Mouse (Mus musculus): ENCODE measurements at regions not wholly inside any gene's neighbourhood (a gene's known extent, or its start where the extent isn't known, plus 50 kb on each side); places are given as distances from the start of the nearest gene placed in this dataset.

DNA sequence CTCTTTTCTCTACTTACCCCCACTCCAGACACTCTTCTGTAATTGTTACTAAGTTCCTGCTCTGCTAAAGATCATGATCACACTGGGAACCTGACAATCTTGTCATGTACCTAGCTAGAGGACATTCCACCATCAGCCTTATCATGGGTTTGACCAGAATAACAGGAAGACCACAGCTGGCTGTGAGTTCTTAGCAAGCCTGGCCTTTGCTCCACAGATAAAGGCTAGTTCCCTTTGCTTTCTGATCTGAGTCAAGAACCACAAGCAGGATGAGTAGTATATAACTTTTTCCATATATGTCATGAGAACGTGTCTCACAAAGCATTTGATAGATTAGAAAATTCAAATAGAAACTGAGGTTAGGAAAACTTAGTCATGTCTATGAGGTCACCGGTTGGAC is 266.1 kb downstream of the Mat2b start:
- dilution Hi-C loops (cut with MboI; ENCODE audit: extremely low pct_ligation_motif_present, extremely low pct_unique_long_range_greater_than_20kb, low sequenced_read_pairs) (no loop called here), in situ Hi-C loops (cut with MboI; ENCODE audit: low pct_ligation_motif_present, low pct_unique_long_range_greater_than_20kb, low sequenced_read_pairs) (loop anchor here (10.0 kb wide), 1 partner anchor 124 kb away; no protein-coding TSS in a partner anchor)
- Histone ChIP-seq H3K27me3 (replicated peaks) (no peaks in the 10 kb centered on the region), H3K9me3 (replicated peaks; ENCODE audit: low read length) (no peaks in the 10 kb centered on the region), H3K27ac (ENCODE audit: insufficient read depth, low read depth) (no peak overlapping the region), H3K36me3 (replicated peaks in 1 of 2; ENCODE audit: control insufficient read depth in 1 of 2, insufficient read depth in 1 of 2, low read length in 1 of 2) (no peaks in the 10 kb centered on the region), H3K4me3 (replicated peaks in 1 of 3; ENCODE audit: low read depth in 2 of 3, low read length in 2 of 3, poor library complexity in 1 of 3) (no peak overlapping the region), H3K4me2 (ENCODE audit: insufficient read depth, low read depth, poor library complexity, severe bottlenecking) (no peak overlapping the region), H3K9ac (ENCODE audit: insufficient read depth, low read depth) (no peak overlapping the region), H3K79me2 (replicated peaks; ENCODE audit: control insufficient read depth, extremely low read depth, insufficient read depth, poor library complexity, severe bottlenecking) (no peaks in the 10 kb centered on the region), H3K4me1 (ENCODE audit: control insufficient read depth in 1 of 2, insufficient read depth in 2 of 2) (no peaks in the 10 kb centered on the region)
- no peak for DNase-seq (ENCODE audit: extremely low read depth)
- TF ChIP-seq EP300 (IDR thresholded peaks at IDR 0.05; ENCODE audit: low read length): no peak
- TF ChIP-seq CHD2 (IDR thresholded peaks at IDR 0.05; ENCODE audit: low read length): no peak

DNA sequence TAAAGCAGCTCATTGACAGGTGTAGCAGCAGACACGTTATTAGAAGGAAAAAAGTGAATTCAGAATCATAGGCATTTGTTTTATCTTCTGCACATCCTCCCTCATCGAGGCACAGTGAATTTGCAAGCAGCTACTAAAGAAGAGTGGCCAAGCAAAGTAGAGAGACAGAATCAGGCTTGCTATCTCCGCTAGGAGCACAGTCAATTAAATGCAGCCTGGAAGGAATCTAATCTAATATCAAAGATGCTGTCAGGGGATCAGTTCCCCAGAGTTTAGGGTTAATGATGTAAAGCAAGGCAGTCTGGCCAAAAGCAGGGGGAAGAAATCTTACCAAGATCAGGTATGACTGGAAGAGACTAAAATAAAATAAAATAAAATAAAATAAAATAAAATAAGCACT is 270.7 kb downstream of the Mat2b start:
- Histone ChIP-seq H3K4me2 (ENCODE audit: insufficient read depth, low read depth, poor library complexity, severe bottlenecking) (no peak overlapping the region), H3K27me3 (replicated peaks) (no peaks in the 10 kb centered on the region), H3K36me3 (replicated peaks in 1 of 2; ENCODE audit: control insufficient read depth in 1 of 2, insufficient read depth in 1 of 2, low read length in 1 of 2) (no peaks in the 10 kb centered on the region), H3K9me3 (replicated peaks; ENCODE audit: low read length) (no peaks in the 10 kb centered on the region), H3K4me1 (ENCODE audit: control insufficient read depth in 1 of 2, insufficient read depth in 2 of 2) (peaks cover 0 to 6% of the 10 kb centered on the region in 2 experiments; a peak in 1 of 4 replicates), H3K9ac (ENCODE audit: insufficient read depth, low read depth) (no peak overlapping the region), H3K27ac (ENCODE audit: insufficient read depth, low read depth) (no peak overlapping the region), H3K79me2 (replicated peaks; ENCODE audit: control insufficient read depth, extremely low read depth, insufficient read depth, poor library complexity, severe bottlenecking) (no peaks in the 10 kb centered on the region), H3K4me3 (replicated peaks in 1 of 3; ENCODE audit: low read depth in 2 of 3, low read length in 2 of 3, poor library complexity in 1 of 3) (no peak overlapping the region)
- TF ChIP-seq ZNF384 (IDR thresholded peaks at IDR 0.05; ENCODE audit: low read depth, low read length): no peak
- TF ChIP-seq NRF1 (IDR thresholded peaks at IDR 0.05; ENCODE audit: low read depth, low read length): no peak
- TF ChIP-seq TCF12 (IDR thresholded peaks at IDR 0.05; ENCODE audit: low read depth, low read length): no peak
- no peak for TF ChIP-seq NELFE (IDR thresholded peaks at IDR 0.05; ENCODE audit: low read depth, low read length)
- TF ChIP-seq JUND (conservative IDR thresholded peaks at IDR 0.05; ENCODE audit: low read depth, low read length): no peak
- TF ChIP-seq USF2 (conservative IDR thresholded peaks at IDR 0.05; ENCODE audit: low read depth, low read length): no peak
- TF ChIP-seq MEF2A (IDR thresholded peaks at IDR 0.05; ENCODE audit: borderline replicate concordance, low read depth, low read length): no peak
- no peak for TF ChIP-seq ELF1 (IDR thresholded peaks at IDR 0.05; ENCODE audit: low read depth, low read length)
- no peak for TF ChIP-seq ZKSCAN1 (IDR thresholded peaks at IDR 0.05; ENCODE audit: borderline replicate concordance, low read depth, low read length)
- TF ChIP-seq E2F4 (IDR thresholded peaks at IDR 0.05; ENCODE audit: insufficient replicate concordance, low read depth, low read length): no peak
- no peak for TF ChIP-seq MAFK (IDR thresholded peaks at IDR 0.05; ENCODE audit: insufficient replicate concordance, low read length)
- no peak for TF ChIP-seq USF1 (IDR thresholded peaks at IDR 0.05; ENCODE audit: low read depth, low read length)
- no peak for TF ChIP-seq CHD1 (IDR thresholded peaks at IDR 0.05; ENCODE audit: low read depth, low read length)
- DNase-seq (ENCODE audit: extremely low read depth): no peak
- in situ Hi-C loops (cut with MboI; ENCODE audit: low pct_ligation_motif_present, low pct_unique_long_range_greater_than_20kb, low sequenced_read_pairs): loop anchor here (10.0 kb wide), 1 partner anchor 120 kb away; no protein-coding TSS in a partner anchor
- dilution Hi-C loops (cut with MboI; ENCODE audit: extremely low pct_ligation_motif_present, extremely low pct_unique_long_range_greater_than_20kb, low sequenced_read_pairs): no loop called here
